Mouse (Mus musculus): Measurements from ENCODE around the gene Fxr2.

DNA sequence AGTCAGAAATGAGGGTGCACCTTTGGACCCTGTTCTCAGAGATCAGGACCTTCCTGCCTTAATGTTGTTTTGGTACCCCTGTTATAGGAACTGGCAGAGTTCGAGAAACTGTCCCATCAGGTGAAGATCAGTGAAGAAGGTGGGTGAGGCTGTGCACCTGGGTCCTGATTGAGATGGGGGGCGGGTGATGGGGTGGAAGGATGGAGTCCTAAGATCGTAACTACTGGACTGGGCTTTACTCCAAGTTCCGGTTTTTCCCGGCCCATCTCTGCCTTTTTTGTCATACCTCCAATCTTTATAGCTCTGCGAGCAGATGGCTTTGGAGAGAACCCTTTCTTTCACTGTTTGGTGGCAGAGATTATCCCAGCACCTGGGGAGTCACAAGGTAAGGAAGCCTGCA is 10.4 kb upstream of the Fxr2 start:
- no peak for TF ChIP-seq CTCF (IDR thresholded peaks at IDR 0.05; ENCODE audit: extremely low read depth, insufficient read depth, low read length)
- no peak for TF ChIP-seq POLR2A (IDR thresholded peaks at IDR 0.05; ENCODE audit: extremely low read depth, insufficient read depth, low read length)

Measured in cortical plate, adult 2 months (tissue).